Mouse (Mus musculus) testis, postnatal 10 days (tissue): Measurements from ENCODE around the gene Ptch2.

Experiments used
- DNase-seq: peaks from one replicate; pipeline ENCODE4 v3.0.0; 2021; ENCODE audit warnings: low spot score

The Ptch2 gene

DNA sequence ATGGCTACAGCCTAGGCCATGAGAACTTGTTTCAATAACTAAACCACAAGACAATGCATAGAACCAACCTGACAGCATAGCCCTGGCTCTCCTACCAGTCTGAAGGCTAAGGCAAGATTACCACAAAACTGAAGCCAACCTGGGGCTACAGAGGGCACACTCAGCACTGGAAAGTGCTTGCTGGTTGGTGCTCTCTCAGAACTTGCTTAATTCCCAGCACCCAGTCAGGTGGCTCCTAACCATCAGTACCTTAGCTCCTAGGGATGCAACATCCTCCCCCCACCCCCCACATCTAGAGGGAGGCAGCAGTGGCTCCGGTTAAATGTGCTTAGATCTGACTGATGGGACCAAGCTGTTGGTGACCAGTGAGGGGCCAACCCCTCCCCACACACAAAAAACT lies 55.5 kb downstream of the Ptch2 start:
- no peak for DNase-seq

- DNase-seq, result no peak
Observed at GRCm38 (mm10) chr4:117152714-117153113, 56.8 kb downstream of the Ptch2 start.

- DNase-seq, result no peak
Observed at GRCm38 (mm10) chr4:117155020-117155791, 59.3 kb downstream of the Ptch2 start.

- DNase-seq, result peak; percentile 86
Observed at GRCm38 (mm10) chr4:117155792-117156355, 60.0 kb downstream of the Ptch2 start, which contains the start of gene Rps8. Gene Rps8 (minus strand): TSS chr4:117156243.

GRCm38 (mm10) chr4:117156372-117156771 lies 60.5 kb downstream of the Ptch2 start:
- no peak for DNase-seq

DNA sequence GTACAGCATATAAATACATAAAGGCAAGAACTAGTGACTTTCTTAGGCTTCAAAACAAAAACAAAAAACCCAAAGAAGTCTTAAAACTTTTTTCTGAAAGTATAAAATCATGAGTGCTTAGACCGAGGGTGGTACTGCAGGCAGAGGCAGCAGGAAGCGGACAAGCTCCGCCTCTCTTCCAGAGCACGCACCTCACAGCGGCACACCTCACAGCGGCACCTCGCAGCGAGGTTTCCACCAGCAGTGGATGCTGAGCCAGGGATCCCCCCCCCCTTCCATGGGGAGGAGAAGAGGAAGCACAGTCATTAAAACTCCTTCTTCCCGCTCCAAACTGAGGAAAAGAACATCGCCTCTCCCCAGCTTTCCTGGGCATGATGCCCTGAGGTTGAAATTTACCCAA lies 63.8 kb downstream of the Ptch2 start:
- no peak for DNase-seq

DNA sequence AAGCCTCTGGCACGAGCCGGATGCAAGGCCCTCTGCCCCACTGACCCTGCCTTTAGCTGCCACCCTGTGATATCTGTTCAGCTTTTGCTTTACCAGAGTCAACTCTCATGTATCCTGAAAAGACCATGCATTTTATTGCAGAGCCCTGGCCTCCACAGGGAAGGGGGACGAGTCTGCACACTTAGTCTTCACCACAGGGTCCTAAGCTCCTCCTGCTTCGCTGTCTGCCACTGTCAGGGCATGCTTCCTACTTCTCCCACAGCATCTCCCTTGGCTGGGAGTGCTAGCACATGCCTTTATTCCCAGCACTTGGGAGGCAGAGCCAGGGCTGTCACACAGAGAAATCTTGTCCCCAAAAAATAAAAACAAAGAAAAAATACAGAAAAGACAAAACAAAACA lies 65.3 kb downstream of the Ptch2 start:
- no peak for DNase-seq
